ENCODE assay signal across 8 mouse cellular contexts in genomic region chr2:105687317-105687991, GRCm38 (mm10). TPM values are rescaled to one million over a fixed set of nuclear protein-coding genes. Genes with fewer than 3 reads are reported as not detected.
DNase-seq lines count a peak whose midpoint lies in the region; ATAC-seq and TF ChIP-seq lines count a peak whose summit lies in the region.

No protein-coding gene starts in this region.

- ATAC-seq in embryonic facial prominence, embryonic 15.5 days (ENCODE audit: insufficient number of reproducible peaks, low FRiP score, low TSS enrichment, low read depth): no peak
- ATAC-seq in kidney, embryonic 16.5 days (ENCODE audit: low FRiP score, low TSS enrichment): peak; percentile 47
- ATAC-seq in midbrain, embryonic 16.5 days: peak; percentile 25; the same call in 1 of the 2 replicates

- TF ChIP-seq EP300 in ES-Bruce4 (IDR thresholded peaks at IDR 0.05; ENCODE audit: insufficient read depth, low read depth, low read length): no peak

- TF ChIP-seq CTCF in ES-Bruce4 (IDR thresholded peaks at IDR 0.05; ENCODE audit: low read depth, low read length): peak; percentile 61

- no peaks in the 10 kb centered on the region for H3K36me3 ChIP-seq in ES-Bruce4 (ENCODE audit: control insufficient read depth, insufficient read depth, low read length, poor library complexity, severe bottlenecking)
- no peaks in the 10 kb centered on the region for H3K36me3 ChIP-seq in embryonic facial prominence, embryonic 15.5 days
- no peaks in the 10 kb centered on the region for H3K36me3 ChIP-seq in kidney, embryonic 16.5 days (ENCODE audit: insufficient read depth, low read length)
- H3K36me3 ChIP-seq in midbrain, embryonic 16.5 days (ENCODE audit: control insufficient read depth, insufficient read depth, low read length): no peaks in the 10 kb centered on the region

- peak overlapping the region; percentile 29 for H3K4me2 ChIP-seq in embryonic facial prominence, embryonic 15.5 days (replicated peaks)
- peak overlapping the region; percentile 22; the same call in 1 of the 2 replicates for H3K4me2 ChIP-seq in kidney, embryonic 16.5 days (replicated peaks; ENCODE audit: low read depth, low read length)
- H3K4me2 ChIP-seq in midbrain, embryonic 16.5 days (ENCODE audit: low read length): peak overlapping the region; percentile 24

- no peak overlapping the region for H3K9ac ChIP-seq in ES-Bruce4 (ENCODE audit: low read depth, poor library complexity, severe bottlenecking)
- no peak overlapping the region for H3K9ac ChIP-seq in embryonic facial prominence, embryonic 15.5 days
- H3K9ac ChIP-seq in kidney, embryonic 16.5 days (replicated peaks; ENCODE audit: low read length): no peak overlapping the region
- no peak overlapping the region for H3K9ac ChIP-seq in midbrain, embryonic 16.5 days (ENCODE audit: low read depth, low read length)

- WGBS in embryonic facial prominence, embryonic 15.5 days: 9% methylated on average over 13 of the region's 13 CpGs
- WGBS in kidney, embryonic 16.5 days: 5% methylated on average over 13 of the region's 13 CpGs
- WGBS in midbrain, embryonic 16.5 days: 3% methylated on average over 13 of the region's 13 CpGs

- H3K9me3 ChIP-seq in ES-Bruce4 (replicated peaks; ENCODE audit: control insufficient read depth, insufficient read depth, low read length, poor library complexity, severe bottlenecking): no peaks in the 10 kb centered on the region
- no peaks in the 10 kb centered on the region for H3K9me3 ChIP-seq in embryonic facial prominence, embryonic 15.5 days (replicated peaks)
- no peaks in the 10 kb centered on the region for H3K9me3 ChIP-seq in kidney, embryonic 16.5 days (ENCODE audit: low read length)
- H3K9me3 ChIP-seq in midbrain, embryonic 16.5 days (replicated peaks; ENCODE audit: control insufficient read depth, low read length, poor library complexity, severe bottlenecking): no peaks in the 10 kb centered on the region

- H3K4me3 ChIP-seq in ES-Bruce4 (ENCODE audit: low read depth, low read length): no peak overlapping the region
- peak overlapping the region; percentile 16 for H3K4me3 ChIP-seq in embryonic facial prominence, embryonic 15.5 days (replicated peaks)
- peak overlapping the region; percentile 0; the same call in 1 of the 2 replicates for H3K4me3 ChIP-seq in kidney, embryonic 16.5 days (ENCODE audit: low read length)
- H3K4me3 ChIP-seq in midbrain, embryonic 16.5 days (ENCODE audit: low read depth, low read length): no peak overlapping the region

- H3K4me1 ChIP-seq in ES-Bruce4 (ENCODE audit: control insufficient read depth, insufficient read depth, low read length): no peaks in the 10 kb centered on the region
- H3K4me1 ChIP-seq in embryonic facial prominence, embryonic 15.5 days: peaks cover 26% of the 10 kb centered on the region
- peaks cover 10% of the 10 kb centered on the region; the same call in 1 of the 2 replicates for H3K4me1 ChIP-seq in kidney, embryonic 16.5 days (ENCODE audit: insufficient read depth, low read length)
- no peaks in the 10 kb centered on the region for H3K4me1 ChIP-seq in midbrain, embryonic 16.5 days (ENCODE audit: control insufficient read depth, insufficient read depth, low read length)

- no peak for TF ChIP-seq POLR2A in ES-Bruce4 (IDR thresholded peaks at IDR 0.05; ENCODE audit: insufficient read depth, low read length)

- DNase-seq in R1 (ENCODE audit: low read depth, low spot score): peak; percentile 58
- DNase-seq in urinary bladder, postnatal 10 days (ENCODE audit: low spot score): no peak
- DNase-seq in thymus, postnatal 25 days: no peak
- no peak for DNase-seq in frontal cortex, adult 2 months (ENCODE audit: extremely low spot score in 1 of 2, low spot score in 1 of 2)

- H3K27ac ChIP-seq in ES-Bruce4 (ENCODE audit: insufficient read depth, low read length): no peak overlapping the region
- H3K27ac ChIP-seq in embryonic facial prominence, embryonic 15.5 days (replicated peaks): no peak overlapping the region
- H3K27ac ChIP-seq in kidney, embryonic 16.5 days (ENCODE audit: low read length): no peak overlapping the region
- H3K27ac ChIP-seq in midbrain, embryonic 16.5 days (ENCODE audit: low read length): 0 out of 2 replicates have a peak overlapping the region, but pooled peaks have one; percentile 9

- peaks cover 19% of the 10 kb centered on the region for H3K27me3 ChIP-seq in ES-Bruce4 (ENCODE audit: control insufficient read depth, insufficient read depth, low read length, poor library complexity, severe bottlenecking)
- H3K27me3 ChIP-seq in embryonic facial prominence, embryonic 15.5 days: peaks cover 93% of the 10 kb centered on the region
- peaks cover 94% of the 10 kb centered on the region for H3K27me3 ChIP-seq in kidney, embryonic 16.5 days (ENCODE audit: insufficient read depth, low read length)
- peaks cover 63% of the 10 kb centered on the region for H3K27me3 ChIP-seq in midbrain, embryonic 16.5 days (ENCODE audit: control insufficient read depth, insufficient read depth, low read depth, low read length)

RNA-seq across cellular contexts. Expression of gene Pax6, which starts 18.8 kb away (rescaled TPM):
- polyA plus RNA-seq in ES-Bruce4 (2011; ENCODE audit: insufficient read depth, insufficient read length, low read depth, missing spikeins): 1.6 and 2.5 TPM in 2 replicates
- polyA plus RNA-seq in embryonic facial prominence, embryonic 15.5 days (2015; fragmentation: Nextera tagmentation; extraction: Ambion mirVana): 2.2 and 2.7 TPM in 2 replicates
- polyA plus RNA-seq in kidney, embryonic 16.5 days (2015; fragmentation: Nextera tagmentation; extraction: Ambion mirVana): 0.09 and 0.13 TPM in 2 replicates
- polyA plus RNA-seq in midbrain, embryonic 16.5 days (2015; fragmentation: Nextera tagmentation; extraction: Ambion mirVana): 17.4 and 25.7 TPM in 2 replicates
- polyA plus RNA-seq in frontal cortex, adult 2 months (2012; rRNA removed): 40.3 and 47.5 TPM in 2 replicates

Comparison
In these comparisons a context has a peak if more than half of its experiments do, and no peak if none do; other contexts are left out.
1. H3K4me3 ChIP-seq: peak in embryonic facial prominence, embryonic 15.5 days (single experiment) and kidney, embryonic 16.5 days (single experiment); none in ES-Bruce4 (single experiment) and midbrain, embryonic 16.5 days (single experiment).
2. Peak in every context shown above with its lines, with median percentiles within 50 percentile points of each other: H3K4me2 ChIP-seq.